Mouse (Mus musculus): ENCODE results near the gene Fgf11.

The Fgf11 gene

DNA sequence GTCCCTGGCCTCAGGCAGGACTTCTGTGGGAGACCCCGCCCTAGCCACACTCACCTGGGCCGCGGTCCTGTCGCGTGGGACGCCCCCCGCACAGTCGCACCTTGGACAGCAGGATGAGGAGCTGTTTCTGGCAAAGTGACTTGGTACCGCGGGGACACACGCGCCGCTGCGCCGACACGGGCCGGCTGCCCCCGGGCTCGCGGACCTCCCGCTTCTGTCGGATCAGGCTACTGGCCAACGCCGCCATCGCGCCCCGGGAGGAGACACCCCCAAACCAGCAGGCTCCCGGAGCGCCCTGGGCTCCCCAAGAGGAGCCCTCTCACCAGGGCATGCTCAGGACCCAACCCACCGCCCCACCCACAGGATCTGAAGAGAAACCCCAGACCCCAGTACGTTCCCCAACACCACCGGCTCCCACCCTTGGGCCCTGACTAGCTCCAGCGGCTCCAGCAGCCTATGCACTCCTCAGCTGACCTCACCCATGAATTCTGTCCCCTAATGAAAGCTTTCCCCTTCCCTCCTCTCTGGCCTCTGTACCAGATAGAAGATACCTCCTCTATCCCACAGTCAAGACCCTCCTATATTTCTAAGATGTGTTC lies at the start of gene Fgf11:
Fgf11 (minus strand) TSS at position 479 of the 599 bp plus-strand sequence.
- DNase-seq = peak; percentile 95

DNA sequence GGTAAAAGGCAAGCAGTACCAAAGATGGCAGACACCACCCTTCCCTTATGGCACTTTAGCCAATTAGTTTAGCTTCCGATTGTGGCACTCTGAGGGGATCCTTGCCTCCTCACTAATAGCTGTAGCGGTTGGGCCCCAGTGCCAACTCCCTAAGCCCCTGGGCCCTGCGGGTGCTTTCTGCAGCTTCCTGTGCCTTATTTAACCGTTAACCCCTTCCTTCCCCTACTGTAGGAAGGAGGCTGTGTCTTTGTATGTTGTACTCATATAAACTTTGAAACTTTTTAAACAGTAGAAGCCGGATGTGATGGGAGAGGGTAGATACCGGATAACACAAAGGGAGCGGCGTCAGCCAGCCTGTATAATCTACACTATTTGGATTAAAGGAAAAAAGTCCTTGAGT lies 49.1 kb upstream of the Fgf11 start:
- no peak for DNase-seq

GRCm38 (mm10) chr11:69849884-69850283 lies 48.2 kb upstream of the Fgf11 start:
- no peak for DNase-seq

DNA sequence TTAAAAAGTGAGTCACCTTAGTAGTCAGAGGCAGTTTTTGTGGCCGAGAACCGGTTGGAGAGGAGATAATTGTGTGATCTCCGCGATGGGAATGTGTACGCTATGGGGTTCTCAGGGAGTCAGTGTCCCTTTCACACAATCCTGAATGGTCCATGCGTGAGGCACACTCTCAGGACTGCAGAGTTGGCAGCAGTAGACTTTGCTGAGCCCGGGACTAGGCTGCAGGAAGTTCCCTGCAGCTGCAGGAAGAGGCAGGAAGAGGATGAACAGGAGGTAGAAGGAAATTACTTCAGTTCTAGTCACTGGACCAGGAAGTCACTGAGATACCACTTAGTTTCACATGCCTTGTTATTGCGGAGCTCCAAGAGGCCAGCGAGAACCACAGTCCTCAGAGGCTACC lies 47.5 kb upstream of the Fgf11 start:
- peak; percentile 96 for DNase-seq

DNA sequence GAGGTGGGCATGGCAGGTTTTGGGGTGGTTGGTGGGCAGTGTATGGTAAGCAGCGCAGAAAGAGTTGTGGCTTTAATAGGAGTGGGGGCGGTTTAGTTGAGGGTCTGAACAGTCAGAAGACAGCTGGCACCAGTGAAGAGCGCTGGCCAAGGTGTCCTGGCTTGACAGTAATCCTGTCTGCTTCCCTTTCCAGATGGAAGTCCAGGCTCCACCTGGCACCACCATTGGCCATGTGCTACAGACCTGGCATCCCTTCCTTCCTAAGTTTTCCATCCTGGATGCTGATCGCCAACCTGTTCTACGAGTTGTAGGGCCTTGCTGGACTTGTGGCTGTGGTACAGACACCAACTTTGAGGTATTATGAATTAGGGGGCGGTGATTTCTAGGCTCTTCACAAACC lies 46.4 kb upstream of the Fgf11 start:
- no peak for DNase-seq

DNA sequence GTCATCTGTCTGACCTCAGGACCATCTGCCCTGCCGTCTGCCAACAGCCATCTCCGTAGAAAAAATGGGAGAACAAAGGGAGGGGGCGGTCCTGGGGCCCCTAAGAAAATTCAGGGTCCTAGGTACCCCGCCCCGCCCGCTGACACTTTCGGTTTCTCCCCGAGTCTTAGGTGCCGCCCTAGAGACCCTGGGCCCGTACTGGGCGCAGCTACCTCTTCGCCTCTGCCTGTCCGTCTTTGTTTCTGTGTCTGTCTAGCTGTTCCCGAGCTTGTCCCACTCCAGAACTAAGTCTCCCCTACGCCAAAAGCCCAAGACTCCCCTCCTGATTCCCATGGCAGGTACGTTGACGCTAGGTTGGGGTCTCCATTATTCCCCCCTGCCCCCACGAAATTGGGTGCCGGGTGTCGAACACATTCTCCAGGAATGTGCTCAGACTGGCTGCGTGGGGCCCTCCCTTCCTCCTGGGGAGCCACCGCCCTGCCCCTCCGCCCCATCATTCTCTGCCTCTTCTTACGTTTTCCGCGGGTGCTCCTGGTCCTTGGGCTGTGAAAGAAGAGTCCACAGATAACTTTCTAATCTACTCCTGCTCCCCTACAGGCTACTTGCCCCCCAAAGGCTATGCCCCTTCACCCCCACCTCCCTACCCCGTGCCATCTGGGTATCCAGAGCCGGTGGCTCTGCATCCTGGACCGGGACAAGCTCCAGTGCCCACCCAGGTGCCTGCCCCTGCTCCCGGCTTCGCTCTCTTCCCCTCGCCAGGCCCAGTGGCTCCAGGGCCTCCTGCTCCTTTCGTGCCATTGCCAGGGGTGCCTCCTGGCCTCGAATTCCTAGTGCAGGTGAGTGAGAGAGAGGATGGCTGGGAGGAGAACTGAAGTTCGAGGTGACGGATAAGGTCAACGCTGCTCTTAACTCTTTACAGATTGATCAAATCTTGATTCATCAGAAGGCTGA lies 45.4 kb upstream of the Fgf11 start:
- peak; percentile 97 for DNase-seq

- DNase-seq = peak; percentile 99
These were observed 44.6 kb upstream of the Fgf11 start, which contains the start of gene Plscr3 for GRCm38 (mm10) chr11:69846198-69846680. TSS of gene Plscr3 (plus strand) at chr11:69846376.

- no peak for DNase-seq
These were observed 37.1 kb upstream of the Fgf11 start for GRCm38 (mm10) chr11:69838714-69839104.

- DNase-seq = peak; percentile 100
These were observed 36.5 kb upstream of the Fgf11 start, which contains the start of gene Tmem256 for GRCm38 (mm10) chr11:69837952-69838713. TSS of gene Tmem256 (plus strand) at chr11:69838514.

DNA sequence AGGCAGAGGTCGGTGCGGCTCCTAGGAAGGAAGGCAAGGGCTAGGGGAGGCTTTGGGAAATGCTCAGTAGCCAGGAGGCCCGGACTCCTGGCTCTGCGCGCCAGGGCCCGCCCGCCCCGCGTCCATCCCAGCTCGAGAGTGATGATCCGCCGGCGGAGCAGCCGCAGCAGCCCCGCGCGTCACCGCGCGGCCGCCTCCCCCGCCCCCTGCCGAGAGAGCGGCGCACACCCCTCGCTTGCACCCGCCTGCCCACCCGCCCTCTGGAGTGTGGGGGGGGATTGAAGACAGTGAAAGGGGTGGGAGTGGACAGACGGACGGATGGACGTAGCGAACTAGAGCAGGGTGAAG lies 35.9 kb upstream of the Fgf11 start, which contains the start of gene Nlgn2:
Nlgn2 (minus strand) TSS at position 181 of the 348 bp plus-strand sequence.
- no peak for DNase-seq

DNA sequence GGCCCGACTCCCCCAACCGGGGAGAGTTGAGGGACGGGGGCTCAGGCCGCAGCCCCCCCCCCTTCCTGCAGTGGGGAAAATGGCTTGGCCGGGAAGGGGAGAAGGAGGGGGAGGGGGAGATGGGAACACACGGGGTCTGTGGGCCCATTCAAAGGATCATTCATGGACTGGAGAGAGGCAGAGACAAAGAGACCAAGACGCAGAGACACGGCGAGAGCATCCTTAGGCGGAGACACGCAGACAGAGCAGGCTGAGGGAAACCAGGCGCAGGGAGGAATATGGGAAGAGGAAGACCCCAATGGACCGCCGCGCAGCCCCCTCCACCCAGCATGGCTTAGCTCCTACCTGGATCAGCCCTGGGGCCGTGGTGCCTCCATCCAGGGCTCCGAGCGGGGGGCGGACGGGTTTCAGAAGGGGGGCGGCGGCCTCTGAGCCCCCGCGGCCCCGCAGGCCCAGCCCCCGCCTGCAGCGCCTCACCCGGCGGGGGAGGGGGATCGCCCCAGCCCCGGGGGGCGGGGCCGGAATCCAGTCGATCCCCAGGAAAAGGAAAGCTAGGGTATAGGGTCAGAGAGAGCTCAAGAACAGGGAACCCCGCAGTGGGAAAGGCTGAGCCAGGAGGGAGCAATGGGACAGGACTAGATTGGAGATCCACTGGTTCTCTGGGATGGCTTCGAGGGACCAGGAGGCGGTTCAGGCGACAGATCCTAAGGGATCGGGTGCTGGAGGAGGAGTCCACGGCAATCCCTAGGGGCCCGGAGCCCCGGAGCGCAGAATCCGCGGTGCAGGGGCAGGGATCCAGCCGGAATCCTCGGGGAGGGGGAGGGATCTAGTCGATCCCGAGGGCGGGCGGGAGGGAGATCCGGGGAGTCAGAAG lies 35.3 kb upstream of the Fgf11 start:
- DNase-seq = peak; percentile 98

DNA sequence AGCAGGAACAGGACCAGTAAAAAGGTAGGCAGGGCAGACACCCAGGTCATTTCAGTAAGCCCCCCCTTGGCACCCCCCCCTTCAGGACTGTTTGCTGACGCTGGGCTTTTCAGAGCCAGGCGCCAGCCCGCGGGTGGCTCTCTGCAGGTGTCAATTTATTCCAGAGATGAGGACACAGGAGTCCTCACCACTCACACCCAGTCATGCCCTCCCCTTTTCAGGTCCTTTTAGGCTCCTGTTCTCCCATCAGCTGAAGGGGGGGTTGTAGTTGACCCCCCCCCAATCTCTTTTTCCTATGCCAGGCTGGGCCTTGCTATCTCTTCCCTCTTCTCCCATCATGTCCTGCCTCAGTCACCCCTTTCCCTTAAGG lies 34.3 kb upstream of the Fgf11 start:
- no peak for DNase-seq

- no peak for DNase-seq
These were observed 33.8 kb upstream of the Fgf11 start for GRCm38 (mm10) chr11:69835326-69835965.

DNA sequence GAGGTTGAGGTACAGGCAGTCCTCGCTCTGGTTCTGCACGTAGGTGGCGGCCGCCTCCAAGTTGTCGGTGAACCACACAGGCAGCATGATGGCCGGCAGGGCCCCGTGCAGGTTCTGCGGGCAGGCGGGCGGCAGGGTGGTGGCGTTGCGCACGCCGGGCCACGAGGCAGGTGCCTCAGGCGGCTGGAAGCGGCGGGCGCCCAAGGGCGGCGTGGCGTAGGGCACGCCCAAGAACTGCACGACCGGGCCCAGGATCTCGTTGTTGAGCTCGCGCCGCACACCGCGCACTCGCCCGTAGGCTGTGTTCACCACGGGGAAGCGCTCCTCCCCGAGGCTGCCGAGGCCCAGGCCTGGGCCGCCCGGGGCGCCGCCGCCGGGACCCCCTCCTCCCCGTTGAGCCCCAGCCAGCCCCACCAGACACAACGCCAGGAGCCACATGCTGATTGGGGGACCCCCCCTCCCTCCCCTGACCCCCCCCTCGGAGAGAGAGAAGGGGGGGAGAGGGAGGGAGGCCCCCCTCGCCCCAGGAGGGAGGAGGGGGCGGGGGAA lies 32.4 kb upstream of the Fgf11 start:
- DNase-seq = no peak

DNA sequence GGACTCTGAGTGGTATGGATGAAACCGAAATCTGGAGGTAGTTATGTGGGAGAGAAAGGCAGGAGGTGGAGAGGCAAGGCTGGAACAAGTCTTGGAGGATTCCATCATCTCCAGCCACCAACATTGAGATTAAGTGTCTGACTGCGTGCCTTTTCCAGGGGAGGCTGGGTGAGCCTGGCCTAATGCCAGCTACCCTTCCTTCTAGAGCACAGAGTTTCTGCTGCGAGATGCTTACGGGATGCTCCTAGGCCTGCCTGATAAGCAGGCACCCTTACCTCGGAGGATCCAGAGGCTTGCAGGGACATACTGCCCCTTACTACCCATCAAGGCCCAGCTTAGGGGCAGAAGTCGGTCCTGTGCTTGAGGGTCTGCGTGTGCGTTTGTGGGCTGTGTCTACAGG lies 31.9 kb upstream of the Fgf11 start:
- DNase-seq = no peak

DNA sequence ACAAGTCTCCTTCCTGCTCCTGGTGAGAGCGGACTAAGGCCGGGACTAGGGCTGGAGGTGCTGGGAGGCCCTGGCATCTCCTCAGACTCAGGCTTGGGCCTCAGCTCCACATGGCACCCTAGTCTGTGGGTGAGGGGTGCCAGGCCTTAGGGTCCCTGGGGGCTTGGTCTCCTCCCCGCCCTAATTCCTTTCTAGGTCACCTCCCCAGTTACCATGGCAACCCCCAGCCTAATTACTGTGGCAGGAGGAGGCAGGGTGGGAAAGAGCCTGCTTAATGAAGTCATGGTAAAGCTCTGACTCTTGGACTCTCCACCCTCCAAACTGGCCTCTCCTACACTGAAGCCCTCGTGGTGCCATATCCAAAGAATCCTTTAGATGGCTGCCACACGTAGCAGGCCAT lies 27.2 kb upstream of the Fgf11 start:
- DNase-seq = no peak

GRCm38 (mm10) chr11:69823456-69823855 lies 21.8 kb upstream of the Fgf11 start:
- DNase-seq = no peak

GRCm38 (mm10) chr11:69822080-69822479 lies 20.4 kb upstream of the Fgf11 start, which contains the start of gene Spem1:
TSS of gene Spem1 (minus strand) at chr11:69822180.
- no peak for DNase-seq

GRCm38 (mm10) chr11:69818871-69819270 lies 17.2 kb upstream of the Fgf11 start:
- no peak for DNase-seq

GRCm38 (mm10) chr11:69818365-69818764 lies 16.7 kb upstream of the Fgf11 start, which contains the start of gene Spem2:
TSS of gene Spem2 (minus strand) at chr11:69818465.
- DNase-seq = no peak

- DNase-seq = no peak
These were observed 14.9 kb upstream of the Fgf11 start for GRCm38 (mm10) chr11:69816520-69816919.

All from heart, adult 11 months (tissue).